Mouse (Mus musculus) adrenal gland, postnatal 14 days (tissue): ENCODE measurements around the gene Grk2. TPM values are rescaled to one million over a fixed set of nuclear protein-coding genes. Genes with fewer than 3 reads are reported as not detected.

Experiments
- DNase-seq: peaks from one replicate; pipeline ENCODE4 v3.0.0; 2021; ENCODE audit warnings: mixed read lengths
- long read RNA-seq, 2 experiments: library from polyadenylated mRNA; stranded (forward); transcript quantifications; one replicate each; pipeline ENCODE4 v2.0.0; 2021
- total RNA-seq: library from RNA; stranded (reverse); gene quantifications from 2 replicates; pipeline ENCODE4 v1.2.3, GENCODE M21; 2021

Grk2 gene
- 45.2 and 74.4 TPM in 2 replicates for total RNA-seq
- long read RNA-seq, experiment 1, transcript Grk2-202 (21 exons, 3,376 nt), result major isoform, 19 of 36 reads
- long read RNA-seq, experiment 1, partial matches to known transcripts, result 3 of 36 reads
- long read RNA-seq, experiment 1, other reads (novel, unspliced or antisense), result 14 of 36 reads
- long read RNA-seq, experiment 2, transcript Grk2-202 (21 exons, 3,376 nt), result major isoform, 13 of 29 reads
- long read RNA-seq, experiment 2, partial matches to known transcripts, result 2 of 29 reads
- long read RNA-seq, experiment 2, other reads (novel, unspliced or antisense), result 14 of 29 reads

DNA sequence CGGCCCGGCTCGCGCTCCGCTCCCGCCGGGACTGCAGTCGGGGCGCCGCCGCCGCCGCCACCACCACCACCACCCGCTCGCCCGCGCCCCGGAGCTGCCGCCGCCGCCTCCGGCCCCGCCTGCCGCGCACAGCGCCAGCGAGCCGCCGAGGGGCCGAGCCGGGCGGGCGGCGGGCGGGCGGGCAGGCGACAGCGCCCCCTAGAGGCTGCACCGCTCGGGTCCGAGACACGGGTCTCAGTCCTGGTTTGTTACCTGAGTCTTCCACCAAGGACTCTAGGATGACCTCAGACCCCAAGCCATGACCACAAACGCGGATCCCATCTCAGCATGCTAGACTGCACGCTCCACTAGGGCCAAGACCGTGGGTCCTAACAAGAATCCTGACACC is at the start of gene Grk2:
Grk2 (minus strand) TSS at position 33 of the 388 bp plus-strand sequence.
- DNase-seq, result peak; percentile 91

DNA sequence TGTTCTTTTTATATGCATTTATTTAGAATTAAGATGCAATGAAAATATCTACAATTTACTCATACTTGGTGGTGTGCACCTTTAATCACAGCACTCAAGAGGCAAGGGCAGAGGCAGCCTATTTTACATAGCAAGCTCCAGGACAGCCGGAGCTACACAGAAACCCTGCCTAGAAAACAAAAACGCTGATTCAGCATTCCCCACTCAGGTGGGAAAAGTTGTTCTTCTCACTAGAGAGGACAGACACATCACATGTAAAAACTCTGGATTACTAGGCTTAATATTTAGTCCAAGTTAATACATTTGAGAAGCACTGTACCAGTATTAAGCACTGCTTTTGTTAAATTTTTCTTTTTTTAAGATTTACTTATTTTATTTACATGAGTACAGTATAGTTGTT is 43.4 kb upstream of the Grk2 start:
- no peak for DNase-seq

DNA sequence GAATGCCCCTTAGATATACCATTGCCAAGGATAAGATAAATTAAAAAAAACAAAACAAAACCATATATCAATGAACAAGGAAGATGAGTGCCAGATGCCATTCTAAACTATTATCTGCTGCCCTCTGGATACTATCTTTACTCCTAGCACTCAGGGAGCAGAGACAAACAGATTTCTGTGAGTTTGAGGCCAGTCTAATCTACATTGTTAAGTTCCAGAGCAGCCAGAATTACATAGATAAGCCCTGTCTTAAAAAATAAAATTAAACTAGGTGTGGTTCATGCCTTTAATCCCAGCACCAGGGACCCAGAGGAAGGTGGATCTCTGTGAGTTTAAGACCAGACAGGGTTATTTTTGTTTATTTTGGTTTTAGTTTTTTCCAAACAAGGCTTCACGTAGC is 40.5 kb upstream of the Grk2 start:
- DNase-seq, result no peak

DNA sequence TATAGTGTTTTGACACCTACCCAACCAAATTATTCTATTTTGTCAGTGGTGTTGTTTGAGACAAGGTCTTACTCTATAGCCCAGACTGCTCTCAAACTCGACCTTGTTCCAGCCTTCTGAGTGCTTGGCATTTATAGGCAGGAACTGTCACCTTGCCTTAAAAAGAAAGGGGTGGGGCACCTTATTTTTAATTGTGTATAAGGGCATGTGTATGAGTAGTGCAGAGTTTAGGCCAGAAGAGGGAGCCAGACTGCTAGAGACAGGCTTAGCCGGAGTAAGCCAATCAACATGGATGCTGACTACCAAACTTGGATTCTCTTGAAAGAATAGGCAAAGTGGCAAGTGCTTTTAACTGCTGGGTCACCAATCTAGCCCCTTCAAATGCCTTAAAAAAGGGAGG is 32.1 kb upstream of the Grk2 start:
- peak; percentile 80 for DNase-seq

DNA sequence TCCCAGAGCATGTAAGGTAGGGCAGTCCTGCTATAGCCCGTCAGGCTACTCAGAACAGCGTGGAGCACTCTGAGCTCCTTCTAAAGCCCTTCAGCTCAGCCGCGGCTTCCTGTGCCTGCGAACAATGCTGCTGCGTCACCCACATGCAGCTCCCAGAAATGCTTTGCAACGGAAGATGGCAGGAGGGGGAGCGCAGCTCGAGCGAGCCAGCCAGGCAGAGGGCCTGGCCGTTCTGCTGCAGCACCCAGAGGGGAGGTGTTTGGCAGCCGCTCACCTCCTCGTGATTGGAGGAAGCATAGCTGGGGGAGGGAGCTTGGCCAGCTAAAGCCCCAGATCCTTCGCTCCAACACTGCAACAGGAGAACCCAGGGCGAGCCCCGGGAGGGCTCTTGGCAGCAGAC is 27.8 kb upstream of the Grk2 start:
- peak; percentile 98 for DNase-seq

DNA sequence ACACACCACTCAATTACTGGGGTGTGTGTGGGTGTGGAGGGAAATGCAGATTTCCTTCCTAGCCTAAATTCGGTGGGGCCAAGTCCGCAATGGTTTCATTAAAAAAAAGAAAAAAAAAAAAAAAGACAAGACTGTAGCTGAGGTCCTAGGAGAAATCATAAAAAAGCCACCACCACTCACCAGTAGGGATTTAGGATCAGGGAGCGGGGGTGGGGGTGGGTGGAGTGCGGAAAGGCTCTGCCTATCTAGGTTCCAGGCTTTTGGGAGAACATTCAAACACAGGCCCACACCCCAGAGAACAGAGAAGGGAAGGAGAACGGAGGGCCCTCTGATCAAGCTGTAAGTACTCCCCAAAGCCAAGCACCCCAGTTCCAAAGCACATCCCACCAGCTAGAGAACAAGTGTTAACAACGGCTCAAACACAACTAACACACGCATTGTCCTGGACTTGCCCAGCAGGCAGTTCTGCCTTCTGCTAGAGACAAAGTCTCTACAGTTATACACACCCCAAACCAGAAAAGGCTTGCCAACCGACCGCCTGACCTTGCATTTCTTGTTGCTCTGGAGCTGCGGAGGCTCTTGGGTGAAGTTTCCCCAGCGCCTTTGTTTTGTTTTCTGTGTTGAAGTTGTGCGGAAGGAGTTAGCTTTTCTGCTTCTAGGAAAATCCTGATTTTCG is 27.2 kb upstream of the Grk2 start:
- DNase-seq, result peak; percentile 36

DNA sequence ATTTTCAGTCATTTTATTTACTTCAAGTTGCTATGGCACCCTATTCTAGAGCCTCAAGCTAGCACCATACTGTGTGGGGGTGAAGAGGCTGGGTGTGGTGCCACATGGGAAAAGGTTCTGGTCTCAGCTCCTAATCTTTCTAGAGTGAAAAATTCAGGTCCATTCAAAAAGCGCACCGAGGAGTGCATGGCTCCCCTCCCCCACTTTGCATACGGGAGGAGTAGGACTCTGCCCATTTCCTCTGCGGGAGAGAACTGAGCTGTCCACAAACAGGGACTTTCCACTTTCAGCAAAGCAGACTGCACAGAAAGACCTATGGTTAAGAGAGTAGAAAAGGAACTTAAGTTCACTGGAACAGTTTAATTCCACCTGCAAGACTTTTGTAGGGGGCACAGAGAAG is 26.6 kb upstream of the Grk2 start:
- peak; percentile 79 for DNase-seq

DNA sequence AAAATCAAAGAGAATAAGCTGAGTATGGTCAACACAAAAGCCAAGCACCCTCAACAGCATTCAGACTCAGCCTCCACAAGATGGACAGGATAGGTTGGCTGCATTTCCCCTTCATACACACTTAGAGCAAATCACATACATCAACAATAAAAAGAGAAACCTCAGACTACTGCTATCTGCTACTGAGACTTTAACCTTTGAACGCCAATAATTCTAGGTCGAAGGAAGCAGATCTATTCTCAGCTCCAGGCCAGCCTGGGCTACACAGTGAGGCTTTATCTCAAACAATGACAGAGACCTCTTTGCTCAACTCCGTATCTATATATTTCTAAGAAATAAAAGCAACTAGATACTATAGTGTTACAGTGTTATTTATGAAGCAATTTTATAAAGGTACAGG is 25.3 kb upstream of the Grk2 start:
- DNase-seq, result no peak

DNA sequence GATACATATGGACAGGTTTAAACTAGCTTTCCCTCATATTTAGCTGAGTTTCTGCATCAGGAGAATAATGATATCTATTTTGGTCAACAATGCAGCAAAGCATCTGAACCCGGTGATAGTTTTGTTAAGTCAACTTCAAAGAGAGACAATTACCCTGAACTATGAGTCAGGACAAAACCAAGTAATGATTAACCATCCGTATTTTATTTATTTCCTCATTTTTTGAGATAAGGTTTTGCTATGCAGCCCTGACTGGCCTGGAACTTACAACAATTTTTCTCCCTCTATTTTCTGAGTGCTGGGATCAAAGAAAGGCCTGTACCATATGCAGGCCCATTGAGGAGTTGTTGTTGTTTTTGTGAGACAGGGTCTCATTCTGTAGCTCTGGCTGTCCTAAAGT is 24.6 kb upstream of the Grk2 start:
- no peak for DNase-seq

DNA sequence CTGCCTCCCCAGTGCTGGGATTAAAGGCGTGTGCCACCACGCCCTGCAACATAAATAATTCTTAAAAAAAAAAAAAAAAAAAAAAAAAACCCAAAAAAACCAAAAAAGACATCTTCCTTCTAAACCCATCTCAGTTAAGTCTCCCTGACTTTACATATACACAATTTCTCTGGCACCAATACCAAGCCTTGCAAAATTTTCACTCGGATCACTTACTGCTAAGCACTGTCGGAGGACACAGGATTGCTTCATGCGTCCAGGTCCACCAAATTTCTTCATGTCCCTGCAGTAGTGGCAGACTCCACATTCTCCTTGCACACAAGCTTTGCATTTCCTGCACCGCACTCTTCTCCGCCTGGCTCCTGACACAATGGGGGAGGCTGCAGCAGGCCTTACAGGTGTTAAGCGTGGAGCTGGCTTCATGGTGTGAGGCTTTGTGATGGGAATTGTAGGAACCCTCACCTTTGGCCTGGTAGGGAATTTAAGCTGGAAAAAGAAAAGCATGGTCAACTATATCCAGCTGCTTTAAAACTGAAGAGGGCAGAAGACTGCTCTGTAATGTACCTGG is 22.8 kb upstream of the Grk2 start:
- peak; percentile 36 for DNase-seq

DNA sequence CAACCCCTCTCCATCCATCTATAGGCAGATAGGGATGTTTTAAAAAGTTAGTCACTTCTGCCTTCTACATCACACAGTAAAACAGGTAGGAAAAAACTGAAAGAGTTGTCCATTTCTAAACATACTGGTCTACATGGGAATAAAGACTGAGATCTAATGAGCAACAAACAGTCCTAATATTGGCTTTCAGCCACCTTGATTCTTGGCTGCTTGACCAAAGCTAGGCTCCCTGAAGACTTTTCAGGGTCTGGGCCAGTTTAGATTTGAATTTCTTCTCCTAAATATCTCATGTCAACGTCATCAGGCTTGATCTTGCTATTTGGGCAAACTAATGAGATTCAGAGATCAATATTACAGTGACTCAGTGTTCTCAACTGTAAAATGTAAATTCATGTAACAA is 20.9 kb upstream of the Grk2 start:
- no peak for DNase-seq

DNA sequence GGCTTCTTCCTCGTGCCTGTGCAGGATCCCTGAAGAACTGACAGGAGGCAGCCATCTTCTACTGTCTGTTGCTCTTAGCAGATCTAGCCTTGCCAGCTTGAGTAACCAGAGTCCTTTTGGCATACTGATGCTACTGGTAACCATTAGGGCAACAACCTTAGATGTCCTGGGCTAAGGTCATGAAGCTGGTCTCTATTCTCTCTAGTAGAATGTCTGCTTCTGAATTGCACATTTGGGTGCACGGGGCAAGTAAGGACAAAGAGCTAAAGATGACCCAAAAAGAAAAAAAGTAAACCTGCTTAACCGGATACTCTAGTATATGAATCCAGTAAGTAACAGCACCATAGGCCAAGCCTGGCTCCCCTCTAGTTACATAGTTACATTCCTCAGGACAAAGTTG is 20.1 kb upstream of the Grk2 start:
- no peak for DNase-seq

DNA sequence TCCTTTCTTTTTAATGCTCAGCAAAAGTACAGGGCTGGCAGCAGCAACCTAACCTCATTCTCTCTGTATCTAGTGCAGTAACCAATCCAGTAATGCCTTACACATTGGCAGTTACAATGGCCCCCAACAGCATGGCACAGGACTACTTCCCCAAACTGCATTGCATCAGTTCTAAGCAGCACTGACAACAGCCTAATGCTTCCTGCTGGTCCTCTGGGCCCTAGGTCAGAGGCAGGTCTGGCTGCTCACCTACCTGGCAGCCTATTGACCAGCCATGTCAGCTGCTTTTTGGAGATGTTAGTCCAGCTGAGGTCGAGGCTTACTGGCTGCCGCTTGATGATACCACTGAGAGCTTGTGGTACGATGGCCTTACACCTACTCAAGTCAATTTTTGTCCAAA is 16.1 kb upstream of the Grk2 start:
- DNase-seq, result no peak

DNA sequence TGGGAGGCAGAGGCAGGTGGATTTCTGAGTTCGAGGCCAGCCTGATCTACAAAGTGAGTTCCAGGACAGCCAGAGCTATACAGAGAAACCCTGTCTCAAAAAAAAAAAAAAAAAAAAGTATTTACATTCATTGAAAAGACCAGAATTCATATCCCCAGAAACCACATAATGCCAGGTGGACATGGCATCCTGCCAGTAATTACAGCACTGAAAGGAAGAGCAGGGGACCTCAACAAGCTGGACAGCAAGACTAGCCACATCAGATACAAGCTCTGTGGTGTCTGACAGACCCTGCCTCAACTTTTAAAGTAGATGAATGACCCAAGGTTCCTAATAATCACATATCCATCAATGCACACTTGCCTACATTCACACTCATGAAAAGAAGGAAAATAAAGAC is 15.6 kb upstream of the Grk2 start:
- no peak for DNase-seq

DNA sequence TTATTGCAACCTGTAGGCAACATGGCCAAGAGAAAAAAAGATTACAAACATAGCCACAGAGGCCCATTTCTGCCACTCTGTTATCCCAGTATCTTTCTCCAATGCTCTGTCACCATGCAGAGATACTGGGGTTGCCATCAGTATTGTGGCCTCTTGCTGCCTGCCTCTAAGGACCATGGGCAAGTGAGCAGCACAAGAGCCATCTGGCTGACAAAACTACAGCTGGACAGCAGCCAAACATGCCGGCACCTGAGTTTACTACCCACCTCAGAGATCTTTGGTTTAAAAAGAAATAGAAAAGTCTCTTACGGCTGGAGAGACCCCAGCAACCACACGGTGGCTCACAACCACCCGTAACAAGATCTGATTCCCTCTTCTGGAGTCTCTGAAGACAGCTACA is 13.2 kb upstream of the Grk2 start:
- DNase-seq, result no peak

DNA sequence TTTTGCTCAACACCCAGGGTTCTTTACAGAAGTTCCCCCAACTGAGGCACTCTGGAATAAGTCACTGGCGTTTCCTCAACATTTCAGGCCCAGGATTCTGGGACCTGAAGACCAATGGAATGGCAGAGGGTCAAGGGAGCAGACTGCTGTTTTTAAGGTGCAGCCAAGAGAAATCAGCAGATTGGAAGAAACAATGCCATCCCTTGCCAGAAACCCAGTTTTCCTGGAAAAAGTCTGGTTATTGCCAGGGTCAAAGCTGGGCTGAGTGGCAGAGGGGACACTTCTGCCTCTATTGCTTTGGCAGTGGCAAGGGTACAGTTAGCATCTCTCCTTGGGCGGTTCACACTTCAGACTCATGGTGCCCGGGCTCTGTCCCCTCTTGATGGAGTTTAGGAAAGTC is 11.2 kb upstream of the Grk2 start:
- no peak for DNase-seq

DNA sequence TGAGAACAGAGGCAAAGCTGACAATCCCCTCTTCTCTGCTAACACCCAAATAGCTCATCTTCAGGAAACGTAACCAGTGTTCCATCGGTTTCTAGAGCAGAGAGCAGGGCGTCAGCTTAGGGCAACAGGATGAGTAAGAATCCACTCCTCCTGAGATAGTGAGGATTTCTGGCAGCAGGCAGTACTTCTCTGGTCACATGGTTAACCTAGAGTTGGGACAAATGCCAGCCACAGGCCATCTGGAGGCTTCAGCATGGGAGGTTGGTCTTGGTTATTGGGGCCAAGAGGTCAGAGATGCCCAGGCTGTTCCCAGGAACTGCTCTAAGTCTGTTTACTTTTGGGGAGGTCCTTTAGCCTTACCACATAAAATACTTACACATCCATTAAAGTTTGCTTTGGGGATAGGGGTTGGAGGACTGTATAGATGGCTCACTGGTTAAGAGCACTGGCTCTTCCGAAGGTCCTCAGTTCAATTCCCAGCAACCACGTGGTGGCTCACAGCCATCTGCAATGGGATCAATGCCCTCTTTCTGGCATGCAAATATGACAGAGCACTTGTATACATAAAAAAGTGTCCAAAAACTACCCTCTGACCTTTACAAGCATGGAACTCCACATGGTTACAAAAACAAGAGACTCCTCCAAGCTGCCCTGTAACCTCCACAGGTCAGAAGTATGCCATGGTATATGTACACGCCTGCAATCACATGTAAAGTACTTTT is 9.4 kb upstream of the Grk2 start:
- peak; percentile 74 for DNase-seq

DNA sequence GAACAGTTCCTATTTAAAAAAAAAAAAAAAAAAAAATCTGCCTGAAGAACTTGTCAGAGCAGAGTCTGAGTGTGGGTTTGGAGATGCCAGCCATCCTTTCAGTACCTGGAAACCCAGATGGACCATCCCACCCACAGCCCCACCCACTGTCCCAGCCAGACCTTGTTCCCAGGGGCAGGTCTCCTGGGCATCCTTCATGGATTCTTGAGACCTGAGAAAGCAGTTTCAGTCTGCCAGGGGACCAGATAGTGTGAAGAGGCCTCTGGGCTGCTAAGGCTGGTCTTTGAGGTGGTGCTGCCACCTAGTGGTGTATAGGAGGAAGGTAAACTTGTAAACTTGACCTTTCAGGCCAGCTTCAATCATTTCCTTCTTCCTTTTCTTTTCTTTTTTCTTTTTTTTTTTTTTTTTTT is 3.8 kb upstream of the Grk2 start:
- peak; percentile 77 for DNase-seq

DNA sequence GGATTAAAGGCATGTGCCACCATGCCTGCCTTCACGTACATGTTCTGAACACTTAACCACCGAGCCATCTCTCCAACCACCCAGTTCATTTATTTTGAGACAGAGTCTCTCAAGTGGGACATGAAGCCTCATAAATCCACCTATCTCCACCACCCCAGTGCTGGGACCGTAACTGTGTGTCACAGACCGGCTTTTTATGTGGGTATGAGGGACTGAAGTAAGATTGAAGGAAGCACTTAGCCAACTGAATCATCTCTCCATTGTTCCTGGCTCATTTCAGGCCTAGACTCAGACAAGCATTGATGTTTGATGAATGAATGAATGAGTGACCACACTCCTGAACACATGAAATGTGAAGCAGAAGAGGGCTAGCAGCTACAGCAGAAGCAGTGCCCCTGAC is 3.3 kb upstream of the Grk2 start:
- DNase-seq, result no peak

DNA sequence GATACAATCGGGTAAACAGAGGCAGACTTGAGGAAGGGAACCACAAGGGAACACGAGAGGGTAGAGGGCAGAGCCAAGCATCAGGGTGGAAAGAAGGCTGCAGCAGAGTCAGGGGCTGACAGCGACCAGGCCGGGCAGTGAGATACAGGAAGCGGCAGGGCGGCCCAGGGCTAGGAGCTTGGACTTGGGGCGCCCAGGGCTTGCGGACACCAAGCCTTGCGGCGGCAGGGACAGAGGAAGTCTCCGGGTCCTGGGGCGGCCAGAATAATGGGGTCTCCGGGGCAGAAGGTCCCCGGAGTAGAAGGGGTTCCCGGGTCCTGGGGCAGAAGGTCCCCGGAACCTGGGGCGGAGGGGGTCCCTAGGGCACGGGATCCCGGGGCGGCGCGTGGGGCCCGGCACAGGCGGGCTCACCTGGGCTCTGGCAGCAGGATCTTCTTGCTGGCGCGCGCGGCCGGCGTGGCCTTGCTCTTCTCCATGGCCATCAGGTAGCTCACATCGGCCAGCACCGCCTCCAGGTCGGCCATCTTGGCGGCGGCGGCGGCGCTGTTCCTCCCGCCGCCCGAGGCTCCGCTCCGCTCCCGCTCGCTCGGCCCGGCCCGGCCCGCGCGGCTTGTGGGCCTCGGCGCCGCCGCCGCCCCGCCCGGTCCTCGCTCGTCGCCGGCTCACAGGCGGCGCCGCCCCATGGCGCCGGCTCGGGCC is 382 bp downstream of the Grk2 start:
- DNase-seq, result peak; percentile 74

DNA sequence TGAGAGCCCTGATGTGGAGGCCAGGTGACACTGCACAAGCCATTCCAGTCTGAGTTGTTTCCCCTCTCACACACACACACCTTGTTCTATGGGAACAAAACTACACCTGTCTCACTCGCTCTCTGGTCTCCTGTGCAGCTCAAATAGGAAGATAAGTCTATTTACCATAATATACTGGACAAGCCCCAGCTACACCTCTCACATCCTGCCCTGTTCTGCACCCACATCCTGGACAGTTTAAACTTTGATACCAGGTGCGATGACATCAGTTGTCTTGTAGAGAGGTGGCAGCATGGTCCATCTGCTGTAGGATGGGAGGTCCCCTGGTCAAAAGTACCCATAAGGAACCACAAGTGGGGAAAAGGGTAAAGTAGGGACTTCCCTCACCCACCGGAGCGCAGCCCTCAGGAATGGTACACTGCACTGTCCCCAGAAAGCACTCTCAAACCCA is 1.1 kb downstream of the Grk2 start:
- DNase-seq, result no peak

DNA sequence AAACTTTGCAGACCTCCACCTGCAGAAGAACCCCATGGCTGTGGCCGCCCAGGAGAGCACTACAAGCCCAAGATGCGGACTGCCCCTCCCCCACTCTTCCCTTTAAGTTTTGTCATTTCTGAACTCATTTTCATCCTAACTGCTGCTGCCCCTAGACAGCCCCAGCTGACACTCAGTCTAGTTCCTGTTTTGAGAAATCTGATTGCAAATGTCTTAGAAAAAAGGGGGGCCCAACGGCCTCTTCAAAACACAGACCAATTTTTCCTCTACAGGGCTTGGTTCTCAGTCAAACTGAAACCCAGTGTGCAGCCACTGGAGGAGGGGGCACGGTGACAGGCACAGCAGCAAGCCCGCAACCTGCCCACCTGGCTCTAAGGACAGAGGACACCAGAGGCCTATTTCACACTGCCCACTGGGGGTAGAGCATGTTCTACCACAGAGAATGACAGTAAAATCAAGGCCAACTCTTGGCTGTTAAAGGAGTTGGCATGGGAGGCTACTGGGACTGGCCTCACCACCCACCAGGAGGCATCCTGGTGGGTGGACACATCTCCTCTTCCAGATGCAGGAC is 1.7 kb downstream of the Grk2 start:
- no peak for DNase-seq
